Mouse (Mus musculus) megakaryocyte-erythroid progenitor cell, adult 5-6 weeks (primary cell): ENCODE data around the gene Smc5. TPM values are rescaled to one million over a fixed set of nuclear protein-coding genes. Genes with fewer than 3 reads are reported as not detected.

Source experiments
- total RNA-seq, 2 experiments: library from RNA; stranded (forward) in 1 of 2; stranded (reverse) in 1 of 2; fragments of 200-1000, 215-1000 nt in 1 of 2; fragments of >200 nt in 1 of 2; fragmentation: Nextera tagmentation in 1 of 2; gene quantifications; 2 replicates each; pipeline ENCODE4 v1.2.3; 2014 to 2017

Smc5 gene
- total RNA-seq, 2 experiments from 2014 or later: 58.4 to 66.8 TPM

Other genes with a start within 250 kb of the Smc5 start
- 22.9 and 24.6 TPM in 2 replicates for gene Klf9, start 132.7 kb downstream of the Smc5 start, total RNA-seq (2014; fragmentation: Nextera tagmentation)
- gene Klf9, start 132.7 kb downstream of the Smc5 start, total RNA-seq (2017): 19.9 and 25.0 TPM in 2 replicates
- not detected in 2 replicates for gene Mamdc2, start 174.5 kb upstream of the Smc5 start, total RNA-seq (2014; fragmentation: Nextera tagmentation)
- gene Mamdc2, start 174.5 kb upstream of the Smc5 start, total RNA-seq (2017): 0.53 TPM in 1 of 2 replicates, not detected in the other